Mouse (Mus musculus) megakaryocyte, embryonic 14.5 days (primary cell): Measurements from ENCODE around the gene Slc41a3. TPM values are rescaled to one million over a fixed set of nuclear protein-coding genes. Genes with fewer than 3 reads are reported as not detected.

Source experiments
- H3K27me3 ChIP-seq: replicated peaks from 2 replicates; pipeline ENCODE3; 2012; ENCODE audit warnings: inconsistent platforms
- H3K36me3 ChIP-seq: replicated peaks from 2 replicates; pipeline ENCODE3; 2012; ENCODE audit warnings: low read length, inconsistent platforms, mixed read lengths
- H3K4me1 ChIP-seq: 2 replicates; pipeline ENCODE4 v1.6.1; 2012; ENCODE audit warnings: inconsistent platforms
- H3K4me3 ChIP-seq: replicated peaks from 2 replicates; pipeline ENCODE3; 2012; ENCODE audit warnings: moderate library complexity, mild to moderate bottlenecking, inconsistent platforms
- H3K9me3 ChIP-seq: 2 replicates; pipeline ENCODE4 v1.6.1; 2012; ENCODE audit warnings: inconsistent platforms
- FLI1 ChIP-seq: IDR thresholded peaks from 2 replicates; pipeline ENCODE4 v1.6.1; 2012; ENCODE audit warnings: low read length, inconsistent platforms, mixed read lengths
- GATA1 ChIP-seq: IDR thresholded peaks from 3 replicates; pipeline ENCODE4 v1.6.1; 2012; ENCODE audit warnings: mixed read lengths, low read length, inconsistent platforms, borderline replicate concordance
- polyA plus RNA-seq: library from polyadenylated mRNA; stranded (reverse); fragments of >175 nt; gene quantifications from 2 replicates; pipeline ENCODE4 v1.2.3, GENCODE M21; 2012; ENCODE audit warnings: low replicate concordance; ENCODE audit not compliant: insufficient read depth

Gene Slc41a3
- polyA plus RNA-seq, 1 experiment = 13.2 TPM

DNA sequence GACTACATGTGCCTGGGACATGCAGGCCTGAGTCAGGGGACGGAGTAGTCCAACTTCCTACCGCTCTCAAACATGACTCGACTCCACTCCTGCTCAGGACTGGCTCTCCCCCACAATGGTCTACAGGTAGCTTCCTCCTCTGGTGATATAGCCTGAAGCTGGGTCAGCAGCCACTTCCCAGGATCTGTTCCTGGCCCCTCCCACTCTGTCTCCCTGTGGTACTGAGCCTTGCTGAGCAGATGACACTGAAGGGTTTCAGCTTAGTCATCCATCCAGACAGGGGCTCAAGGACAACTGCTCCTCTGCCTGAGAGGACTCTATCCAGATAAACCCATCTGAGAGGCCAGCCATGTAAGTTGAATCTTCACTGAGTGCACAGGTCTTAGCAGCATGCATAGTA is 37.0 kb upstream of the Slc41a3 start:
- Histone ChIP-seq H3K36me3 (peaks cover 88% of the 10 kb centered on the region), H3K4me3 (peak overlapping the region; percentile 25), H3K27me3 (peaks cover 52% of the 10 kb centered on the region), H3K9me3 (no peaks in the 10 kb centered on the region), H3K4me1 (peaks cover 57% of the 10 kb centered on the region)
- TF ChIP-seq GATA1 = no peak
- no peak for TF ChIP-seq FLI1

DNA sequence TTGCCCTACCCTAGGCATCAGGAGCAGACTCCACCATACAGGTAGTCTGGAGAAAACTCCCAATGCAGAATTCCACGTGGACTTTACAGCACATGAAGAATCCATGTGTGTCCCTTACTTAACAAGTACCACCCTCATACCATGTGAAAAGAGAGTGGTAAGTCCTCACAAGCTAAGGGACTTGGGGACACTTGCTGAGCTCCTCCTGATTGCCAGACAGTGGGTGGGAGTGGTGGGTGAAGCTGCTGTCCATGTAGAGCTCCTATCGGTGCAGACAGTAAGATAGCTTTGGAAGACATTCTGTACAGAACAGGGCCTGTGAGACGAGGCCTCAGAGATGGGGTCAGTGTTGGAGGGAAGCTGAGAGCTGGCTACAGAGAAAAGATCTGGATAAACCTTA is 36.6 kb upstream of the Slc41a3 start:
- no peaks in the 10 kb centered on the region for H3K9me3 ChIP-seq
- no peak overlapping the region for H3K4me3 ChIP-seq
- H3K4me1 ChIP-seq = peaks cover 56% of the 10 kb centered on the region
- H3K27me3 ChIP-seq = peaks cover 49% of the 10 kb centered on the region
- peaks cover 83% of the 10 kb centered on the region for H3K36me3 ChIP-seq
- TF ChIP-seq GATA1 (no peak), FLI1 (no peak)

DNA sequence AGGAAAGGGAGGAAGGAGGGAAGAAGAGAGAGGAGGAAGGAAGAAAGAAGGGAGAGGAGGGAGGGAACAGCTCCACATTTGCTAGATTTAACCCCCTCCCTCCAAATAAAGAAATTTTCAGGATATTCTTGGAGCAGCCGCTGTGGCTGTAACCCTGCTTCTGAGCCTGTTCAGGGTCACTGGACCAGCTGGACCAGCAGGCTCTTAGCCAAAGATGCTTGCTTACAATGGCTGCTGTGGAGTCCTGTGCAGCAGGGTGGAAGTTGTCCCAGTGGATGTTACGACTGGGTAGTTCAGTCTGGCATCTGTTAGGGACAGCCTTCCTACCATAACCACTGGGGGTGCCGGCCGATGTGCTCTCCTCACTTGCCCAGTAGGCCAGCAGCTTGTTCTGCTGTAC is 35.8 kb upstream of the Slc41a3 start:
- no peak for TF ChIP-seq FLI1
- no peak for TF ChIP-seq GATA1
- Histone ChIP-seq H3K4me1 (peaks cover 57% of the 10 kb centered on the region), H3K27me3 (peaks cover 47% of the 10 kb centered on the region), H3K36me3 (peaks cover 75% of the 10 kb centered on the region), H3K9me3 (no peaks in the 10 kb centered on the region), H3K4me3 (no peak overlapping the region)

DNA sequence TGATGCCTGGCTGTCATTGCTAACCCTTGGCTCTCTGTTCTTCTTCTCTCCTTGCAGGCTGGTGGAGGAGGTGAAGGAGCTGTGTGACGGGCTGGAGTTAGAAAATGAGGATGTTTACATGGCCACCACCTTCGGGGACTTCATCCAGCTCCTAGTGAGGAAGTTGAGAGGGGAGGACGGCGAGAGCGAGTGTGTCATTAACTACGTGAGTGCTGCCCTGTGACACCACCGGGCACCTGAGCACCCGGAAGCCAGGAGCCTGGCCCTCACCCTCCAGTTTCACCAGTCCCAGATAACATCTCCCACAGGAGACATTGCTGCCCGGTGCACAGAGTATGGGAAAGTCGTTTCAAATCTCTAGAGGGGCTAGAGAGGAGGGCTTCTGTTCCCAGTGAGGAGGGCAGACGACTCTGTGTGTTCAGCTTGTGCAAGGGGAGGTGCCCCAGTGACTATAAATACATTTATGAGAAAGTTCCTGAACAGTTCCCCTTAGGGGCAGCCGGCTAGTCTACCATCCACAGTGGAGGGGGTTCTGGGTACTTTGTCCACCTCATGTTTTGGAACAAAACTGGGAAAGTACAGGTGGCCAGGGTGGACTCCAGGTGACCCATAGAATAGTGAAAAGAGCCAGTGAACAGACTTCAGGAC is 34.7 kb upstream of the Slc41a3 start:
- Histone ChIP-seq H3K36me3 (peaks cover 64% of the 10 kb centered on the region), H3K27me3 (peaks cover 42% of the 10 kb centered on the region), H3K4me1 (peaks cover 56% of the 10 kb centered on the region), H3K4me3 (no peak overlapping the region), H3K9me3 (no peaks in the 10 kb centered on the region)
- no peak for TF ChIP-seq FLI1
- TF ChIP-seq GATA1 = no peak

DNA sequence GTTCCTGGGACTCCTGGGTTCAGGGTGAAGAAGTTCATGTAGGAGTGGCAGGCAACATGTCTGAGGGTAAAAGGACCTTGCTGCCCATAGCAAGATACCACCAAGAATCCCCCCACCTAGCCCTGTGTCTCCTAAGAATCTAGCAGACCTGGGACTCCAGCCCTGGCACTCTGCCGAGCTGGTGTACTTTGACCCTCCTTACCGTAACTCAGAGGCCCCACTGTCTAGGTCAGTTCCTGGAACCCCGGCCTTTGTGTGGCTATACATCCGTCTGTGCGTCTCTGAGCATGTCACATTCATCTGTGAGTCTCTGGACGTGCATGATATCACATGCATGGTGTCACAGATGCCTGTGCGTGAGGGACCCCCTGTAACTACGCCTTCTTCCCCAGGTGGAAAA is 34.1 kb upstream of the Slc41a3 start:
- peaks cover 59% of the 10 kb centered on the region for H3K36me3 ChIP-seq
- H3K4me3 ChIP-seq = no peak overlapping the region
- TF ChIP-seq FLI1 = no peak
- TF ChIP-seq GATA1 = no peak
- H3K4me1 ChIP-seq = peaks cover 56% of the 10 kb centered on the region
- no peaks in the 10 kb centered on the region for H3K9me3 ChIP-seq
- H3K27me3 ChIP-seq = peaks cover 42% of the 10 kb centered on the region

DNA sequence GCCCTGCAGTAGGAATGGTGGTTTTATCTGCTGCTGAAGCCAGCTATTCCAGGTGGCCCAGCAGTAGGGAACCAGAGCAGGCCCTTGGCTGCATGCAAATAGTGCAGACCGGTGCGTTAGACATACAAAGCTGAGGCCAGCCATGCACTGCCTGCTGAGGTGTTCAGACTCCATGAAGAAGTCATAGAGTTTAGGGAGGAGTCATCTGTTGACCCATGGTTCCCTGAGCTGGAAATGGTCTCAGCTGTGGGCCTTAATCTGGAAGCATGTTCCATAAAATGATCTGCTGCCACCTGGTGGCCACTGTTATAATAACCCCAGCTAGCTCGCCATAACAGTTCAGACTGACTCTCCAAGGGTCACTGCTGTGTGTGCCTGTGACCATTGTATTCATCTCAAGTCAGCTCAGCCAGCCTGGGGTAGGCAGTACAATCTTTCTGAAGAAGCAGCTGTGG is 29.2 kb upstream of the Slc41a3 start:
- TF ChIP-seq GATA1 (no peak), FLI1 (no peak)
- H3K4me1 ChIP-seq = peaks cover 27% of the 10 kb centered on the region
- peaks cover 50% of the 10 kb centered on the region for H3K36me3 ChIP-seq
- no peaks in the 10 kb centered on the region for H3K9me3 ChIP-seq
- no peak overlapping the region for H3K4me3 ChIP-seq
- peaks cover 45% of the 10 kb centered on the region for H3K27me3 ChIP-seq

DNA sequence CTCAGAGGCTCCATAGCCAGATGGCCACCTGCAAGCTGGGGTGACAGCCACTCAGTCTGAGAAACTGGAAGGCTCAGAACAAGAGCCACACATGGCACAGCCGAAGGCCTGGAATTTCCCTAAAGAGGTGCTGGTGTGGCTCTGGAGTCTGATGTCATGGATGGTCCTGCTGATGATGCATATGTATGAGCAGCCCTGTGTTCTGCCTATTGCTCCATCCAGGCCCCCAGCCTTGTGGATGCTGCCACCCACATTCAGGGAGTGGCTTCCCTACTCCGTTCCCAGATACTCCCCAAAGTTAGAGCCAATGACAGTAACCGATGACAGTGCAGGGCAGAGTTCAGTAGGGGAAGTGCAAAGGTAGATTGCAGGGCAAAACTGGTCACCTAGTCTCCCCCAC is 26.4 kb upstream of the Slc41a3 start:
- TF ChIP-seq FLI1 (no peak), GATA1 (no peak)
- Histone ChIP-seq H3K9me3 (no peaks in the 10 kb centered on the region), H3K27me3 (peaks cover 49% of the 10 kb centered on the region), H3K4me3 (no peak overlapping the region), H3K4me1 (peaks cover 11% of the 10 kb centered on the region), H3K36me3 (peaks cover 48% of the 10 kb centered on the region)

DNA sequence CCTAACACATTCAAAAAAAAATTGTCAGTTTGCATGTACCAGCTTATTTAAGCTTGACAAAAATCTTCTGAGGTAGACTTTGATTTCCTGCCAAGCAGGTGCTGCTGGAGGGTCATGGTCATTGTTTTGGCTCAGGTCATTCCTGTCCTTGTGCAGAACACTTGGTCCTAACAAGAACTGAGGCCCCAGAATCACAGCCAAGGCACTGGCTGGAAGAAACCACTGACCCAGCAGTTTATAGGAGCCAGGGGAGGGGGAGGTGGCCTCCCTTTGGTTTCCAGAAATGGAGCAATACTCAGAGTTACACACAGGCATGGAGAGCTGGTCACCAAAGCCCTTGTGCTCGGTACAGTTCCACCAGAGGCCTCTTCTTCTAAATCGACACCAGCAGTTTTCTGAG is 22.2 kb upstream of the Slc41a3 start:
- peaks cover 7% of the 10 kb centered on the region for H3K4me1 ChIP-seq
- no peak overlapping the region for H3K4me3 ChIP-seq
- peaks cover 43% of the 10 kb centered on the region for H3K36me3 ChIP-seq
- TF ChIP-seq FLI1 (no peak), GATA1 (no peak)
- H3K27me3 ChIP-seq = peaks cover 60% of the 10 kb centered on the region
- H3K9me3 ChIP-seq = no peaks in the 10 kb centered on the region

DNA sequence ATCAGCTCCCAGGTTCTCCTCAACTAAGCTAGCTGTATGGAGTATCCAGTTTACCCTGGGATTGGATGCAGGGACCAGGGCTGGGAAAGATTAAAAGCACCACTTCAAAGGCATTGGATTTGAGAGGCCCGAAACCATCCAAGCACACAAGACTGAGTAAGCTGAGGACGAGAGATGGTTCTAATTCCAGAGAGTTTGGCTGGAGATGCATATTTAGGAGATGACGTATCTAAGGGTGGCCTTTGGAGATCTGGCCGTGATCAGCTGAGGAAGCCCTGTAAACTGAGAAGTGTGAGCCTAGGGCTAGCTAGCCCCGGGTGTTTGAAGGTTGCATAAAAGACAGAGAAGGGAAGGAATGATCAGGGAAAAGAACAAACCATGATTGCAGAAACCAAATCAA is 16.4 kb upstream of the Slc41a3 start:
- H3K27me3 ChIP-seq = peaks cover 69% of the 10 kb centered on the region
- no peak for TF ChIP-seq GATA1
- H3K36me3 ChIP-seq = peaks cover 54% of the 10 kb centered on the region
- no peak overlapping the region for H3K4me3 ChIP-seq
- peaks cover 24% of the 10 kb centered on the region for H3K4me1 ChIP-seq
- H3K9me3 ChIP-seq = no peaks in the 10 kb centered on the region

DNA sequence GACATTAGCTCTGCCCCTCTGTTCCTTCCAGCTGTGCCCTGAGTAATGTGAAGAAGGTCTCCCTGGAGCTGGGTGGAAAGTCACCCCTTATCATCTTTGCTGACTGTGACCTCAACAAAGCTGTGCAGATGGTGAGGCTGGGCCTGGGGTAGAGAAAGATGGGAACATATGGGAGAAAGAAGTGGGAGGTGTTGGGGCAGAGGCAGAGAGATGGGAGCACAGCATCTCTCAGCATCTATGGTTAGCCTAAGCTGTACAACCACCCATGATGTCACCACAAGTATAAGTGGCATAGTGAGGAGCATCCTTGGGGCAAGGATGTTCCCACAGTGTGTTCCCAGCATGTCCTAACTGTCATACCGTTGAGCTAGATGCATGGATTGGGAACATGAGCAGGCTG is 13.8 kb upstream of the Slc41a3 start:
- H3K4me1 ChIP-seq = peaks cover 26% of the 10 kb centered on the region
- peaks cover 78% of the 10 kb centered on the region for H3K27me3 ChIP-seq
- H3K4me3 ChIP-seq = peak overlapping the region; percentile 20
- TF ChIP-seq FLI1 = no peak
- no peak for TF ChIP-seq GATA1
- peaks cover 78% of the 10 kb centered on the region for H3K36me3 ChIP-seq
- peaks cover 16% of the 10 kb centered on the region for H3K9me3 ChIP-seq

DNA sequence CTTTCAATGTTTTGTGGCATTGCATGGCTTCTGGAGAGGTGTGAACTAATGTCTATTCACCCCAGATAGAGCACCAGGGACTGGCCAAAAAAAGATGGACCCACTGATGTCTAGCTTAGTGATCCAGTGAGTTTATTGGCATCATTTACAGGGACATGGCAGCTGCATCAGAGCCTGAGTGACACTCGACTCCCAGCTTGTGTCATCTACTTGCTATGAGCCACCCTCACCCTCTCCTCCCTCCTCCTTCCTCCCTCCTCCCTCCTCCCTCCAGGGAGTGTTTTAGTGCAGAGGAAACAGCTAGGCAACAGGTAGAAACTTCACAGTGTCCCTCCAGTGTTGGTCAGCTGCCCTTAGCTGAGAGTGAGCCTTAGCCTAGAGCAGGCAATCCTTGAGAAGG is 9.6 kb upstream of the Slc41a3 start:
- TF ChIP-seq GATA1 (no peak), FLI1 (no peak)
- peaks cover 26% of the 10 kb centered on the region for H3K9me3 ChIP-seq

More for the DNA sequence above, 9.6 kb upstream of the Slc41a3 start:
- H3K36me3 ChIP-seq = peaks cover 93% of the 10 kb centered on the region
- H3K4me3 ChIP-seq = no peak overlapping the region
- H3K27me3 ChIP-seq = peaks cover 77% of the 10 kb centered on the region
- H3K4me1 ChIP-seq = peaks cover 28% of the 10 kb centered on the region
